Mouse (Mus musculus) midbrain, postnatal 0 days (tissue): ENCODE measurements around the gene Zbtb16. TPM values are rescaled to one million over a fixed set of nuclear protein-coding genes. Genes with fewer than 3 reads are reported as not detected.

Experiments used
- ATAC-seq: fragments of 200-750 bp; cut with Nextera tagmentation; 2 replicates; pipeline ENCODE4 v1.8.0; 2017; ENCODE audit warnings: moderate number of reproducible peaks, mild to moderate bottlenecking, moderate TSS enrichment, moderate library complexity; ENCODE audit not compliant: low FRiP score
- DNase-seq: peaks from one replicate; pipeline ENCODE4 v3.0.0-alpha.2; 2015; ENCODE audit warnings: low spot score
- H3K27ac ChIP-seq: fragments of 300-500 bp; sonication (generic); 2 replicates; pipeline ENCODE4 v1.5.1; 2014; ENCODE audit warnings: low read depth, mild to moderate bottlenecking, low read length, mixed read lengths
- H3K27me3 ChIP-seq: fragments of 300-500 bp; sonication (generic); 2 replicates; pipeline ENCODE4 v1.6.1; 2014; ENCODE audit warnings: low read length, control low read depth, mixed read lengths; ENCODE audit not compliant: insufficient read depth
- H3K36me3 ChIP-seq: fragments of 300-500 bp; sonication (generic); 2 replicates; pipeline ENCODE4 v1.6.1; 2014; ENCODE audit warnings: low read length, control low read depth, mixed read lengths; ENCODE audit not compliant: insufficient read depth
- H3K4me1 ChIP-seq: fragments of 300-500 bp; sonication (generic); 2 replicates; pipeline ENCODE4 v1.6.1; 2014; ENCODE audit warnings: mild to moderate bottlenecking, control low read depth, antibody characterized with exemption, low read length, mixed read lengths; ENCODE audit not compliant: insufficient read depth
- H3K4me2 ChIP-seq: fragments of 300-500 bp; sonication (generic); 2 replicates; pipeline ENCODE4 v1.6.1; 2014; ENCODE audit warnings: low read depth, mild to moderate bottlenecking, low read length, mixed read lengths; ENCODE audit not compliant: poor library complexity, severe bottlenecking
- H3K4me3 ChIP-seq: fragments of 300-500 bp; sonication (generic); 2 replicates; pipeline ENCODE4 v1.5.1; 2014; ENCODE audit warnings: low read depth, mild to moderate bottlenecking, low read length, moderate library complexity
- H3K9ac ChIP-seq: fragments of 300-500 bp; sonication (generic); replicated peaks from 2 replicates; pipeline ENCODE4 v1.6.1; 2014; ENCODE audit warnings: mild to moderate bottlenecking, low read length, moderate library complexity, mixed read lengths; ENCODE audit not compliant: poor library complexity, severe bottlenecking
- H3K9me3 ChIP-seq: fragments of 300-500 bp; sonication (generic); 2 replicates; pipeline ENCODE4 v1.6.1; 2016; ENCODE audit warnings: low read length, control low read depth
- CTCF ChIP-seq: IDR thresholded peaks from 2 replicates; pipeline ENCODE4 v1.5.1; 2016; ENCODE audit warnings: antibody characterized with exemption, mild to moderate bottlenecking
- WGBS: fragments of 180-500 bp; shearing (Covaris S2); extraction: QIAGEN DNeasy Blood & Tissue Kit; methylation state at CpG from one replicate; pipeline ENCODE4 v1.1.7; 2014; 5-methylcytosine and 5-hydroxymethylcytosine counted together
- polyA plus RNA-seq: library from polyadenylated mRNA; unstranded; fragments of >200 nt; fragmentation: Nextera tagmentation; extraction: Ambion mirVana; gene quantifications from 2 replicates; pipeline ENCODE4 v1.2.1, GENCODE M21; 2015
- total RNA-seq: library from RNA; depleted of rRNA; stranded (reverse); fragments of >200 nt; gene quantifications from 2 replicates; pipeline ENCODE4 v1.2.3, GENCODE M21; 2014

Gene Zbtb16
- total and polyA plus RNA-seq, 2 experiments from 2014 or later: 6.1 to 8.3 TPM

DNA sequence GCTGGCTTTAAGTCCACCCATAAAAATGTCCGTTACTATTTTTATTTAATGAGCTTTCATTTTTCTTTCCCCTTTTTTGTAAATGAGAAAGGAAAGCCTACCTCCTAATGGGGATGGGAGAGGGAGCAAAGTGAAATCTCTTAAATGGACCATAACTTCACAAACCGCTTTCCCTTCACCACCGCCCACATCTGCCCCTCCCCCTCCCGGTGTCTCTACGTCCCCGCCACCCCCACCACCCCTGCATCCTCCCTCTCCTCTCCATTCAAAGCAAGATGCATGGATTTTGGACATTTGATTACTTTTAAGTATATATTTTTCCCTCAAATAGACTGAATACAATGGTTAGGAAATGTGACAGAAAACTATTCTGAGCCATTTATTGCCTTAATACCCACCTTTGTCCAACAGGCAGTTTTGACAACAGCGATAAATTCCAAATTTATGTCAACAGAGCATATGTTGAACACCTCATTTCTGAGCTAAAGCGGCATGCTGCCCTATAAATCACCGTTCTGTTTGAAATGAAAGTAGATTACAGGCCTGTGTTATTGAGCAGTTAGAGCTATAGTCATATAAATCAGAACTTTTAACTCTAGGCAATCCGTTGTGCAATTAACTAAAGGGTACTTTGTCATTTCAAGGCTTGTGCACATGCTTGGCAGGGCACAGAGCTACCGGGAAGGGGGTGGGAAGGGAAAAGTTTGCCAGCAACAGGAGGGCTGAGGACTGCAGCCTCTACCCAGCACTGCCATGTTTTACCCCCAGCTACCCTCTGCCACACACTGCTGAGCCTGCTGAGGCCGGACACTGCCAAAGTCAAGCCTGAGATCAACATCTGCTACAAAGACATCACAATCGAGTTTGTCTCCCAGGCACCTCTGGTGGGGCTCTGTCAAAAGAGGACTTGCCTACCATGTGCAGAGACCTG is 78.1 kb downstream of the Zbtb16 start:
- no peak overlapping the region for H3K9ac ChIP-seq
- H3K4me2 ChIP-seq: no peak overlapping the region
- WGBS: 63% methylated on average over 13 of the region's 13 CpGs
- no peaks in the 10 kb centered on the region for H3K36me3 ChIP-seq
- ATAC-seq (no peak), DNase-seq (no peak)
- H3K9me3 ChIP-seq: no peaks in the 10 kb centered on the region
- no peak for TF ChIP-seq CTCF
- no peaks in the 10 kb centered on the region for H3K27me3 ChIP-seq
- H3K4me1 ChIP-seq: peaks cover 3% of the 10 kb centered on the region; the same call in 1 of the 2 replicates
- no peak overlapping the region for H3K27ac ChIP-seq
- H3K4me3 ChIP-seq: no peak overlapping the region

DNA sequence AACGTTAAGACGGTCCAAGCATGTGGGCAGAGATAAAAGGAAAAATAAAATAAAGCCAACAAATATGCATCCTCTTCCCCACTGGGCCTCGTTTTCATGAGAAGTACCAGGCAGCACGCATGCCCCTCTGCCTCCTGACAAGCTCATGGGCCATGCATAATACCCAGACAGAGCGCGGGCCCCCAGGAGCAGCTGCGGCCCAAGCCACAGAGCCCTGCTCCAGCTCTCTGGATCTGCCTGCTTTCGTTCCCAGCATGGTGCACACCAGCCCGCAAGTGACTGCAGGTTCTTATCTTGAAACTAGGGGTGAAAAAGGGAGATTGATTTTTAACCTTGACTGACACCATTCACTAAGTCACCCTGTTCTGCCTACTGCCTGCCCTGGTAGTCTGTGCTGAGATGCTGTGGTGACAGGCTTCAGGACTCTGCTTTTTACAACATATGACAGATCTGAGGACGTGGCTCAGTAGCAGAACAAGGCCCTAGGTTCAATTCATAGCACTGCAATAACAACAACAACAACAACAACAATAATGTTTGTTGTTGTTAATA is 79.7 kb downstream of the Zbtb16 start:
- no peak for ATAC-seq
- TF ChIP-seq CTCF: no peak
- H3K4me2 ChIP-seq: no peak overlapping the region
- DNase-seq: peak; percentile 58
- H3K4me1 ChIP-seq: peaks cover 6% of the 10 kb centered on the region; the same call in 1 of the 2 replicates
- no peak overlapping the region for H3K9ac ChIP-seq
- H3K9me3 ChIP-seq: no peaks in the 10 kb centered on the region
- H3K27ac ChIP-seq: no peak overlapping the region
- H3K27me3 ChIP-seq: no peaks in the 10 kb centered on the region
- H3K4me3 ChIP-seq: no peak overlapping the region
- no peaks in the 10 kb centered on the region for H3K36me3 ChIP-seq
- 24% methylated on average over 10 of the region's 10 CpGs for WGBS

- H3K27me3 ChIP-seq: no peaks in the 10 kb centered on the region
- no peak overlapping the region for H3K4me3 ChIP-seq
- TF ChIP-seq CTCF: no peak
- H3K36me3 ChIP-seq: no peaks in the 10 kb centered on the region
- WGBS: 44% methylated on average over 9 of the region's 9 CpGs
- H3K27ac ChIP-seq: no peak overlapping the region
- no peak overlapping the region for H3K9ac ChIP-seq
- ATAC-seq (no peak), DNase-seq (no peak)
- H3K4me1 ChIP-seq: peaks cover 6% of the 10 kb centered on the region; the same call in 1 of the 2 replicates
- H3K9me3 ChIP-seq: no peaks in the 10 kb centered on the region
- no peak overlapping the region for H3K4me2 ChIP-seq
Observed at GRCm38 (mm10) chr9:48755438-48756070, 80.5 kb downstream of the Zbtb16 start.

DNA sequence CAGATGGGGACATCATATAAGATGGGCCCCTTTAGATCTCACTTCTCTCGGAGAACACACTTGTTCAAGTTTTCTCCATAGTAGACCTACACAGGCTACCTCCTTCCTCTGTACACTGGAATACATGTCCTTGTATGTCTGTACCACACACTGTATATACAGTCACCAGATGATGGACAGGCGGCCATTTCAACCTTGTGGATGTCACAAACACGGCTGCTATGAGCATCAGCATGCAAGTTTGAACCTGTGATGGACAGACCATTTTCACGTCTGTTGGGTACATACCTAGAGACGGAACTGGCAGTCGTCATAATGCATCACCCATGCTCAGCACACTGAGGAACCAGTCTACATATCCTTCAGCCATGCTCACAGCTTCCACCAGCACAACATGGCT is 81.6 kb downstream of the Zbtb16 start:
- no peak for DNase-seq
- TF ChIP-seq CTCF: no peak
- H3K4me1 ChIP-seq: peaks cover 6% of the 10 kb centered on the region; the same call in 1 of the 2 replicates
- no peaks in the 10 kb centered on the region for H3K27me3 ChIP-seq
- no peak overlapping the region for H3K4me3 ChIP-seq
- no peak overlapping the region for H3K27ac ChIP-seq
- H3K9me3 ChIP-seq: no peaks in the 10 kb centered on the region
- ATAC-seq: no peak
- no peaks in the 10 kb centered on the region for H3K36me3 ChIP-seq
- H3K9ac ChIP-seq: no peak overlapping the region
- no peak overlapping the region for H3K4me2 ChIP-seq
- 94% methylated on average over 6 of the region's 6 CpGs for WGBS

DNA sequence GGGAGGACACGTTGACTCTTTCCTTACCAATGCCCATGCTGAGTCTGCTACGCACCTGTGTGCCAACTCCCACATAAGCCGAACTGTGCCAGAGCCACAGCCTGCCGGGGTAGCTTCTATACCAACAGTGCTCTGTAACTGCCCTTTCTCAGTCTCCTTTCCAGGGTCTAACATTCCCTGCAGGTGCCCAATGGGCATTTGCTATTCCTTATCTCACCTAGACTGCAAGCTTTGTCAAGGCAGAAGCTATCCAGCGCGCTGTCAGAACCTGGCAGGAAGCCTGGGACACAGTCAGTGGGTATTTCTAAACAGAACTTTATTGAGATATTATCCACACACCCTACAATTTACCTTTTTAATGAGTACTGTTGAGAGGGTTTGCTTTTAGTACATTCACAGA is 82.1 kb downstream of the Zbtb16 start:
- ATAC-seq: no peak
- Histone ChIP-seq H3K36me3 (no peaks in the 10 kb centered on the region), H3K4me3 (no peak overlapping the region), H3K9ac (no peak overlapping the region), H3K9me3 (no peaks in the 10 kb centered on the region), H3K27me3 (no peaks in the 10 kb centered on the region), H3K4me1 (peaks cover 6% of the 10 kb centered on the region; the same call in 1 of the 2 replicates), H3K27ac (no peak overlapping the region), H3K4me2 (no peak overlapping the region)
- DNase-seq: no peak
- 94% methylated on average over 6 of the region's 6 CpGs for WGBS
- TF ChIP-seq CTCF: no peak
